Mouse (Mus musculus): ENCODE measurements around the gene Polr2l.
"Not testable (repeated sequence)": the region's sequence is repeated elsewhere in the genome, so short reads cannot be mapped to it uniquely, and the experiment has no call there.

The Polr2l gene

GRCm38 (mm10) chr7:141451928-141452327 is 23.0 kb downstream of the Polr2l start:
- DNase-seq (ENCODE audit: low read depth, low spot score), result no peak

- DNase-seq (ENCODE audit: low read depth, low spot score), result peak; percentile 92
These were observed 27.6 kb downstream of the Polr2l start, which contains the start of gene Rplp2 for GRCm38 (mm10) chr7:141447110-141447991. Rplp2 (plus strand) TSS chr7:141447370.

- not testable (repeated sequence) for DNase-seq (ENCODE audit: low read depth, low spot score)
These were observed 28.6 kb downstream of the Polr2l start for GRCm38 (mm10) chr7:141446374-141446773.

- no peak for DNase-seq (ENCODE audit: low read depth, low spot score)
These were observed 31.1 kb downstream of the Polr2l start, which contains the start of gene Pidd1 for GRCm38 (mm10) chr7:141443828-141444237. Pidd1 (minus strand) TSS chr7:141444025.

DNA sequence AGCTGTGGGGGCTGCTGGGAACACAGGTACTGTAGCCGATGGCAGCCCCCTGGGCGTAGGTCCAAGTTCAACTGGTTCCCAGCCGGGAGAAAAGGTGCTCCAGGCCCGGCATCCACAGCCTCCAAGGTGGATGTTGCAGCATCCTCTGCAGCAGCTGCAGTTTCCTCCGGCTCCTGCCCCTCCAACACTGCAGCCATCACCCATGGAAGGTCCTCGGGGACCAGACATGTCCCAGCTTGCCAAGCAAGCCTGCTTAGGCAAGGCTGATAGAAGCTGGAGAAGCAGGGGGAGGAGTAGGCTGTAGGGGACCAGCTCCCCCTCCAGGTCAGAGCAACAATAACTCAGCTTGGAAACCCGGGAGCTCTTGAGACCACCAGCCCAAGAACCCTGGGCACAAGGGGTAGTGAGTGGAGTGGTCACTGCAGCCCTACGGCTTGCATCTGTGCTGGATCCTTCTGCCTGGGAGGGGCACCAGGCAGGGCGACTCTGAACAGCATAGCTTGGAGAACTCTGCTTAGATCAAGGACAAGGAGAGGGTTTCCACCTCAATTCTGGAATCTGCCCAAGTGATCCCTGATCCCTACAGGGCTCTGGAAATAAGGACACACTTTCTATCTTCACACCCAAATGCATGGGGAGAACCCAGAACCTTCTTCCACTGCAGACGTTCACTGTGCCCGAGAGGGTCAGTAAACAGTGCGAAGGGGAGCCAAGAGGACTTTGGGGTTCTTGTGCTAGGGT is 31.7 kb downstream of the Polr2l start:
- peak; percentile 63 for DNase-seq (ENCODE audit: low read depth, low spot score)

DNA sequence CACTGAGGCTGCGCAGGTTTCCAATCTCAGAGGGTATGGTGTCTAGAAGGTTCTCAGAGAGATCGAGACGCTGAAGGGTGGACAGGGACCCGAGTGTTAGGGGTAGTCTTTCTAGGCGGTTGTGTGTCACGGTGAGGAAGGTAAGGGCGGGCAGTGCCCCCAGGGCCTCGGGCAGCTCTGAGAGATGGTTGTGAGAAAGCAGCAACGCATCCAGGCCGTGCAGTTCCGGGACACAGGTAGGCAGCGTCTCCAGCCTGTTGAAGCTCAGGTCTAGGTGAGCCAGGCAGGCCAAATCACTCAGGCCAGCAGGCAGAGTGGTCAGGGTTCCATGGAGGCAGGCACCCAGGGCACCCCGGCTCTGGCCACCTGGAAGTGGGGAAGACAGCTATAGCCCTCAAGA is 32.7 kb downstream of the Polr2l start:
- DNase-seq (ENCODE audit: low read depth, low spot score), result no peak

DNA sequence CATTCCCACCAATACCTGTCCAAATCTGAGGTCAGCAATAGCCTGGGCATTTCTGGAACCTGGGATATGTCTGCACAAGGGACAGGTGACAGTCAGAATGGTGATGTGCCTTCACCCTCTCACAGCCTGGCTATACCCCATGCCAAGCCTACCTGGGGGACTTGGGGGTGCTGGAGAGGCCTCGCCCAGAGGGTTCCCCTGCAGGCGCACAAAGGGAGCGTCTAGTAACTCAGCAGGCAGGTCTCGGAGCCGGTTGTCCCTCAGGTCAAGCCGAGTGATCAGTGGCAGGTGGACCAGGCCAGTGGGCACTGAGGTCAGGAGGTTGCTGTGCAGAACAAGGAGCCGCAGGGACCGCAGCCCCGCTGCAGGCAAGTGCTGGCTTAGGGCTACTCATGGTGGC is 33.5 kb downstream of the Polr2l start:
- DNase-seq (ENCODE audit: low read depth, low spot score), result no peak

- DNase-seq (ENCODE audit: low read depth, low spot score), result peak; percentile 54
These were observed 34.3 kb downstream of the Polr2l start for GRCm38 (mm10) chr7:141440613-141441012.

DNA sequence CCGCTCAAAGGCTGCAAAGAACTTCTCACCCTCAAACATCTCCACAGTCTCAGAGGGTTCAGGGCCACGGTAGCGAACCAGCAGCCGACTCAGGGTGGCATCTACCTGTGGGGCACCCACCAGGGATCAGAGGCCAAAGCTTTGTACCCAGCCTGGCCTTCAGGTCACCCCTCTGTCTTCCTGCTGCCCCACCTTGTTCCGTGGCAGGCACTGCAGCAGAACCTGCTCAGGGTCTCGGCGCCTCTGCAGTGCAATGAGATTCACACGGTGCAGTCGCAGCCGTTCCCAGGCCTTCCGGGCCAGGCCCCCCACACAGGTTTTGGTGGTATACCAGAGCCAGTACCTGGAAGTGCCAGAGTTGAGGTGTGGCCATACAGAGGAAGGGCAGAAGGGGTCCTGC is 35.1 kb downstream of the Polr2l start:
- no peak for DNase-seq (ENCODE audit: low read depth, low spot score)

DNA sequence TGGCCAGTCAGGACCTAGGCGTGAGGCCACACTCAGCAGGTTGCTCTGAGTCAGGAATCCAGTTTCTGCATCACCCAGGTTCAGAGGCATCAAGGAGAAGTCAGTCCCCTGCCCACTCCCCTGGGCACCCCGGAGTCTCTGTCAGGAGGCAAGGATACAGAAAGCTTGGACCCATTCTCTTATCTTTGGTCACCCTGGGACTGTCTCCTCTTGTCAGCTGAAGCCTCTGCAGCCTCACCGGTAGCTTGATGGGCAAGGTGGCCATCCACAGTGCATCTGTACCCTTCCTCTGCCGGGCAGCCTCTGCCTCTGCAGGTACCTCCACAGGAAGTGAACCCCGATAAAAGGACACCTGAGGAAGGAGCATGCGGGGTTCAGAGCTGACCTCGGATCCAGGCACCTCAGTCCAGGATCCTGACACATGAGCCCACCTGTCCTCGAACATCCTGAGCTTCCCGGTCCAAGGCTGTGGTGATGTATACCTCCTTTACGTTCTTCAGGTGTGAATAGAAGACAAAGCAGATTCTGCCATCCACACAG is 35.7 kb downstream of the Polr2l start:
- no peak for DNase-seq (ENCODE audit: low read depth, low spot score)

GRCm38 (mm10) chr7:141438201-141438968 is 36.5 kb downstream of the Polr2l start:
- DNase-seq (ENCODE audit: low read depth, low spot score), result no peak

DNA sequence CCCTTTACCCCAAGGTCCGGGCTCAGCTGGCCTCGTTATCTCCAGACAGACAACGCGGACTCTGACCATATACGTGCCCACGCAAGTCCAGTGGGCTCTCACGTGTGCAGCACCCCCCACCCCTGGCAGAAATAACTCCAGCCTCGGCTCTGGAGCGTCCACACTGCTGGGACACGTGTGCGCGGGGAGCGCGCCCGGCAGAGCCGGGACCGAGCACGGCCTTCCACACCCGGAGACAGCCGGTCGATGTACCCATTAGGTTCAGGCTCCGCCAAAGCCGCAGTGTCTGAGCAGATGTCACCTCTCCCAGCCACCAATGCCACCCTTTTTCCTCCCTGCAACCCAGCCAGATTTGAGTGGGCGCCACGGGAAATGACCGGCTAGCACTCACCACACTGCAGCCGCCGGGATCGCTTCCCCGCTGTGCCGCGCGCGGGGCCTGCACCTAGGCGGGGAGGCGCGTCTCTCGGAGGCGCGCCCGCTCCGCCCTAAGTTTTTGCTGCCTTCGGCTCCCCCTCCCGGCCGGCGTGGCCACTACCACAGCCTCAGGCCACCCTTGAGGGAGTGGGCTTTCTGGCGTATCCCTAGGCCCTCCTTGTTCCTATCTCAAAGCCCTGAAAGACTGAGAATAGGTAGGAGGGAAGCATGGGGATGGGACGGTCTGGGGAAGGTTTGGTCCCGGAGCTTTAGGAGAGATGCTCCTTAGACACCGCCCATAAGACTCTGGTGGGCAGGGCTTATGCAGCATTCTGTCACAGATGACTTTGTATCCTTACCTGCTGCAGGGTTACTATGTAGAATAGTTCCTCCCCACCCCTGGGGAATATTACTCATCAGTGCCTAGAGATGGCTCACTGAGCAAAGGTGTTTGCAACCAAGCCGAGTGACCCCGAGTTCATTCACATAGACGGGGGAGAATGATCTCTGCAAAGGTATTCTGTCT is 37.5 kb downstream of the Polr2l start, which contains the start of gene Slc25a22:
TSS of gene Slc25a22 (minus strand) at position 715 of the 943 bp plus-strand sequence.
- peak; percentile 74 for DNase-seq (ENCODE audit: low read depth, low spot score)

GRCm38 (mm10) chr7:141436523-141436892 is 38.4 kb downstream of the Polr2l start:
- DNase-seq (ENCODE audit: low read depth, low spot score), result no peak

DNA sequence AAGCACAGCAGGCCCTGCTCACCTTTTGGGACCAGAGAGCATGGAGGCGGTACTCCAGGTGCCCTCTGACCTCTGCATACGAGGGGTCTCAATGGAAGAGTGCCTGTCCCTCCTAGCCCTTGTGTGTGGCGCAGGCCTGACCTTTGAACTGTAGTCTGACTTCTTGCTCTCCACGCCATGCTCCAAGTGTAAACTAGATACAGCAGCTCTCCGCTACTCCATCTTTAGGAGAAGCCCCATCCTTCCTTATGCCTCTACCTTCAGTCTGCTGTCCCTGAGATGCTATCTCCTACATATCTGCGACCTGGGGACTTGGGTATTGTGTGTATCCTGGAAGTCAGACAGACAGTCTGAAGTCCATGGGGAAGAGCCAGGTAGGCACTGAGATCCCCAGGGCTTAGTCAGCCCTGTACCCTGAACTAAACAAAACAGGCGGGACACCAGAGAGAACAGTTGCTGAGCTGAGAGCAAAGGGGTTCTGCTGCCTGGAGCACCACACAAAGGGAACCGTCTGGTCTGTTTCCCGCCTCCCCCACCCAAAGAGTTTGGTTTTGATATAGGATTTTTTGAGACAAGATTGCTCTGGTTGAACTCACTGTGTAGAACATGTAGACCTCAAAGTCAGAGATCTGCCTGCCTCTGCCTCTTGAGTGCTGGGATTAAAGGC is 38.9 kb downstream of the Polr2l start:
- DNase-seq (ENCODE audit: low read depth, low spot score), result no peak

DNA sequence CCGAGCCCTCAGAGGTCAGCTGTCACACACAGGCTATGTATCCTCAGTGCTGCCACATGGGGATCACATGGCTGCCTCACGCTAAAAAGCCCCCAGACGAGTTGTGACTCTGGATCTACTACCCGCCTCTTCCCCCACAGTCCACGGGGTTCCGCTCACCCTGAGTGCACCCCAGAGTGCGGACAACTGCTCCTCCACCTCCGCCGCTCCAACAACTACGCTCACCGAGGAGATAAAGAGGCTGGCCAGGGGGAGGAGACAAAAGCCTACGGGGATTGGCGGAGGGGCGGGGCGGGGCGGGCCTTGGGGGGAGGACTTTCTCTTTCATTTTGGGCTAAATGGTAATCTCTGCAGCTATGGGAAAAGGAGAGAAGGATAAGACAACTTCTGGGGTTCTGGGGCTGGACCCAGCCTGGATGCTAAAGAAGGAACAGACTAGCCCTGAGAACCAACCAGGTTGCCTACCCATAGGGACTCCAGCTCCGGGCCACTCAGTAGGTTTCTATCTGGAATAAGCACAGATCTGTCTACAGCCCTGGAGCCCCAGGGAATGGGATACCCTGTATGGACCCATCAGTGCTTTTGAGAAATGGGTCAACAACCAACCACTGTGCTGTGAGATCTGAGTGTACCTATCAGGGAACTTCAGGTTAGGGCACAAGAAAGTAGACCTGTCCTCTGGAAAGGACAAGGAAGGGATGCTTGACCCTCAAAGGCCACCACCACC is 39.6 kb downstream of the Polr2l start:
- DNase-seq (ENCODE audit: low read depth, low spot score), result no peak

- no peak for DNase-seq (ENCODE audit: low read depth, low spot score)
These were observed 40.5 kb downstream of the Polr2l start for GRCm38 (mm10) chr7:141434464-141434863.

- no peak for DNase-seq (ENCODE audit: low read depth, low spot score)
These were observed 41.2 kb downstream of the Polr2l start for GRCm38 (mm10) chr7:141433517-141434400.

All from forelimb bud, embryonic 11.5 days (tissue).